Mouse (Mus musculus): ENCODE measurements at regions not wholly inside any gene's neighbourhood (a gene's known extent, or its start where the extent isn't known, plus 50 kb on each side); places are given as distances from the start of the nearest gene placed in this dataset.

DNA sequence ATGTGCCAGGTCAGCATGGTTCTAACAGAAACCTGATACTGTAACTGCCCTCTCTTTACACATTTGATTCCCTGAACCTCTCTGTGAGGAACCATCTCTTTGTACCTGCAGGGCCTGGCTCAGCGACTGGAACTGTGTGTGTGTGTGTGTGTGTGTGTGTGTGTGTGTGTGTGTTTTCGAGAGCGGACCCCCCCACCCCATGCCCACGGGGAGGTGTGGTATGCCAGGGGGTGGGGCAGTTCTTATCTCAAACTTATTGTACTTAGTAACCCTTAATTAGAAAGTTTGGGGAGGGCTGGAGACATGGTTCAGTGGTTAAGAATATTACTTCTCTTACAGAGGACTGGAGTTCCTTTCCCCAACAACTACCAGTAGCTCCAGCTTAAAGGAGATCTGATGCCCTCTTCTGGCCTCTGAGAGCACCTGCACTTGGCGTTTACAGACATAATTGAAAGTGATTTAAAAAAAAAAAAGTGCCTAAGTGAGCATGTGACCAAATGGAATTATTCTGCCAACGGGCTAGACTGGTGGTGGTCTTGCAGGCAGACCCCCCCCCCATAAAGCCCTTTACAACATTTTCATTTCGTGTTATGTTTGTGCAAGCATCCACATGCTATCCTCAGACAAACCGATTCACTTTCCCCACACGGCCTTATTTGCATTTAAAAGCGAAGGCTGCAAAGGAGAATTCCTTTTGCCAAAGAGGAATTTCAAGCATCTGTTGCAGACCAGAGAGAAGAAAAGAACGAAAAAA, 77.7 kb upstream of the Med14 start:
- peak; percentile 87 for ATAC-seq (ENCODE audit: poor library complexity, severe bottlenecking)

- ATAC-seq (ENCODE audit: poor library complexity, severe bottlenecking) = no peak
Observed at GRCm38 (mm10) chrX:12837821-12838220, 75.9 kb upstream of the Med14 start.

- no peak for ATAC-seq (ENCODE audit: poor library complexity, severe bottlenecking)
Observed at GRCm38 (mm10) chrX:12834681-12835080, 72.8 kb upstream of the Med14 start.

DNA sequence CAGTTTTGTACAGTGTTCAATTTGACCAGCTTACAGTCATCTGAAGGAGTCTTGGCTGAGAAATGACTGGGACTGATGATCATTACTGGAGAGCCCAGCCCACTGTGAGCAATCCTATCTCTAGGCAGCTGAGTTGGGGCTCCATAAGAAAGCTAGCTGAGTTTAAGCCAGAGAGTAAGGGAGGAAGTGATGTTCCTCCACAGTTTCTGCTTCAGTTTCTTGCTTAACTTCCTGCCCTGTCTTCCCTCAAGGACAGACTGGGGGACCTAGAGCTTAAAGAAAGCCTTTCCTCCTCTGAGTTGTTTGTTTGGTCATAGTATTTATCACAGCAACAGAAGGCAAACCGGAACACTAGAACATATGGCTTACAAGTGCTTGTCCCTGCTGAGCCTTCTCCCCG, 70.8 kb upstream of the Med14 start:
- ATAC-seq (ENCODE audit: poor library complexity, severe bottlenecking) = peak; percentile 76

GRCm38 (mm10) chrX:12829165-12829564, 67.3 kb upstream of the Med14 start:
- ATAC-seq (ENCODE audit: poor library complexity, severe bottlenecking) = no peak

DNA sequence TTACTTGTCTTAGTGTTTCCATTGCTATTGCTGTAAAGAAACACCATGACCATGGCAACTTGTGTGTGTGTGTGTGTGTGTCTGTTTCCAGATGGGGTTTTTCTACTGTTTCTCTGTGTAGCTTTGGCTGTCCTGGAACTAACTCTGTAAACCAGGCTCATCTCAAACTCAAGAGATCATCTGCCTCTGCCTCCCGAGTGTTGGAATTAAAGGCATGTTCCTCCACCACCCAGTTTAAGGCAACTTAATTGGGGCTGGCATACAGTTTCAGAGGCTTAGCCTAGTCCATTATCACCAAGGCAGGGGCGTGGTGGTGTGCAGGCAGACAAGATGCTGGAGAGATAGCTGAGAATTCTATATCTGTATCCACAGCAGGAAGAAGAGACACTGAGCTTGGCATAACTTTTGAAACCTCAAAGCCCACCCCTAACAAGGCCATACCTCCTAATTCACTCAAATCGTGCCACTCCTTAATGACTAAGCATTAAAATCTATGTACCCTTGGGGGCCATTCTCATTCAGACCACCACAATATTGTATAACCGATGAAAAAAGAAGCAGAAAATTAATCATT, 65.5 kb upstream of the Med14 start:
- no peak for ATAC-seq (ENCODE audit: poor library complexity, severe bottlenecking)

GRCm38 (mm10) chrX:12826646-12827045, 64.8 kb upstream of the Med14 start:
- no peak for ATAC-seq (ENCODE audit: poor library complexity, severe bottlenecking)

DNA sequence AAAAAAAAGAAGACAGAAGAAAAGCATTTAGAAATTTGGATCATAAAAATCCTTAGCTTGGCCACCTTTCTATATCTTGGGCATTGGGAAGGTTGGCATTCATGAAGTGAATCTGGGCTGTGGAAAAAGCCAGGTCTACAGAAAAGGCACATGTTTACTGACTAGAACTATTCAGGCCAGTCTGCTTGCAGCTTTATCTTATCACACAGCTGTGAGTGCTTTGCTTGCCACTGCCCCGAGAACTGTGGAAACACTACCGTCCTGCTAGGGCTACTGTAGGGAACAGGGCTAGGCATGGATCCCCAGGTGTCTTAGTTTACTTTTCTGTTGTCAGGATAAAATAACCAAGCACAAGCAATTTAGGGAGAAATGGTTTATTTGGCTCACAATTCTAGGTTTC, 63.4 kb upstream of the Med14 start:
- no peak for ATAC-seq (ENCODE audit: poor library complexity, severe bottlenecking)

GRCm38 (mm10) chrX:12824497-12824896, 62.6 kb upstream of the Med14 start:
- ATAC-seq (ENCODE audit: poor library complexity, severe bottlenecking) = peak; percentile 93

- no peak for ATAC-seq (ENCODE audit: poor library complexity, severe bottlenecking)
Observed at GRCm38 (mm10) chrX:12822777-12823176, 60.9 kb upstream of the Med14 start.

- peak; percentile 96 for ATAC-seq (ENCODE audit: poor library complexity, severe bottlenecking)
Observed at GRCm38 (mm10) chrX:12813083-12813660, 51.3 kb upstream of the Med14 start.

All from megakaryocyte, adult 5-6 weeks (primary cell).